Mouse (Mus musculus): ENCODE data around the gene Haus3.

DNA sequence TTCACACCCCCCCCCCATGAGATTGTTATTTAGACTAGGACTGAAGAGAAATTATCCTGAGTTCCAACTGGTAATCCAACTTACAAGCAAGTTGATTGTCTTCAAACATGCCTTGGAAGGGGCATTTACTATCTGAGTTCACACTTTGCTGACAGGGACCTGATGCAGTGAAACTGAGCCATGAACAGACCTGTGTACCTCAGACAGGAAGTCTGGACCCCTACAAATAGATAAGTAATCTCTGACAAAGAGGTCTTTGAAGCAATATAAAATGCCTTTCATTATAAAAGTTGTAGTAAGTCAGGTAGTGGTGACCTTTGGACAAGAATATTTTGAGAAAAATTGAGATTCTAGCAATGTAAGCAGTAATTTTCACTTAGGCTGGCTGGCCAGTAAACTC is 20.9 kb downstream of the Haus3 start:
- no peak for TF ChIP-seq GATA1 (IDR thresholded peaks at IDR 0.05; ENCODE audit: borderline replicate concordance, low read length)
- no peak for TF ChIP-seq CTCF (IDR thresholded peaks at IDR 0.05; ENCODE audit: low read depth, low read length)
- no peak for TF ChIP-seq TAL1 (conservative IDR thresholded peaks at IDR 0.05; ENCODE audit: low read depth, low read length)
- TF ChIP-seq POLR2AphosphoS5 (IDR thresholded peaks at IDR 0.05; ENCODE audit: insufficient replicate concordance, low read depth, low read length): no peak
- TF ChIP-seq GATA2 (IDR thresholded peaks at IDR 0.05; ENCODE audit: borderline replicate concordance, low read depth, low read length): no peak
